Mouse (Mus musculus) myocyte (in vitro differentiated cells): ENCODE measurements around the gene Aldh2. TPM values are rescaled to one million over a fixed set of nuclear protein-coding genes. Genes with fewer than 3 reads are reported as not detected.

ENCODE experiments used
- H3K27me3 ChIP-seq: one replicate; pipeline ENCODE4 v1.6.1; 2011; ENCODE audit not compliant: control insufficient read depth, insufficient read depth, insufficient read length
- H3K36me3 ChIP-seq: one replicate; pipeline ENCODE4 v1.6.1; 2011; ENCODE audit not compliant: control insufficient read depth, insufficient read depth
- H3K4me2 ChIP-seq: one replicate; pipeline ENCODE4 v1.6.1; 2011; ENCODE audit warnings: low read depth, control low read depth
- H3K4me3 ChIP-seq: one replicate; pipeline ENCODE4 v1.5.1; 2011; ENCODE audit warnings: mild to moderate bottlenecking, control low read depth, moderate library complexity
- H3K79me2 ChIP-seq: one replicate; pipeline ENCODE4 v1.6.1; 2011; ENCODE audit not compliant: control insufficient read depth, insufficient read depth
- H3ac ChIP-seq: one replicate; pipeline ENCODE4 v1.6.1; 2011; ENCODE audit not compliant: control insufficient read depth, insufficient read length
- CEBPB ChIP-seq: IDR thresholded peaks from 2 replicates; pipeline ENCODE4 v1.6.1; 2011; ENCODE audit warnings: mild to moderate bottlenecking, moderate library complexity; ENCODE audit not compliant: poor library complexity, insufficient read depth, severe bottlenecking
- E2F4 ChIP-seq: IDR thresholded peaks from one replicate; pipeline ENCODE4 v1.6.1; 2011; ENCODE audit warnings: mild to moderate bottlenecking, control low read depth, moderate library complexity; ENCODE audit not compliant: insufficient read depth
- MAX ChIP-seq: IDR thresholded peaks from one replicate; pipeline ENCODE4 v1.6.1; 2011; ENCODE audit warnings: low read depth, mild to moderate bottlenecking, control low read depth
- MYOD1 ChIP-seq, 3 experiments: IDR thresholded peaks; one replicate each; pipeline ENCODE4 v1.6.1; 2011; ENCODE audit warnings: control low read depth in 2 of 3, low read depth in 2 of 3, mild to moderate bottlenecking in 2 of 3, moderate library complexity in 1 of 3; ENCODE audit not compliant: insufficient read length in 2 of 3, control insufficient read depth in 1 of 3
- MYOG ChIP-seq, 3 experiments: IDR thresholded peaks; one replicate each; pipeline ENCODE4 v1.6.1; 2011; ENCODE audit warnings: control low read depth in 2 of 3, low read depth in 2 of 3, mild to moderate bottlenecking in 2 of 3; ENCODE audit not compliant: insufficient read length in 2 of 3, control insufficient read depth in 1 of 3, insufficient read depth in 1 of 3
- POLR2A ChIP-seq: IDR thresholded peaks from one replicate; pipeline ENCODE4 v1.6.1; 2011; ENCODE audit warnings: low read depth, mild to moderate bottlenecking, control low read depth, moderate library complexity; ENCODE audit not compliant: insufficient read length
- POLR2AphosphoS2 ChIP-seq: IDR thresholded peaks from one replicate; pipeline ENCODE4 v1.6.1; 2011; ENCODE audit warnings: low read depth, control low read depth; ENCODE audit not compliant: insufficient read length
- REST ChIP-seq: IDR thresholded peaks from one replicate; pipeline ENCODE4 v1.6.1; 2011; ENCODE audit warnings: mild to moderate bottlenecking, control low read depth, moderate library complexity; ENCODE audit not compliant: insufficient read depth, insufficient read length
- SRF ChIP-seq: IDR thresholded peaks from one replicate; pipeline ENCODE4 v1.6.1; 2011; ENCODE audit warnings: low read depth; ENCODE audit not compliant: control insufficient read depth, insufficient read length
- TCF12 ChIP-seq: IDR thresholded peaks from one replicate; pipeline ENCODE4 v1.6.1; 2011; ENCODE audit warnings: mild to moderate bottlenecking, control low read depth; ENCODE audit not compliant: poor library complexity, insufficient read depth, severe bottlenecking
- TCF3 ChIP-seq: IDR thresholded peaks from one replicate; pipeline ENCODE4 v1.6.1; 2011; ENCODE audit warnings: low read depth, control low read depth; ENCODE audit not compliant: insufficient read length
- USF1 ChIP-seq: IDR thresholded peaks from one replicate; pipeline ENCODE4 v1.6.1; 2011; ENCODE audit warnings: low read depth, mild to moderate bottlenecking, control low read depth, moderate library complexity
- polyA plus RNA-seq: library from polyadenylated mRNA; unstranded; fragments of >200 nt; fragmentation: generic; extraction: Trizol; gene quantifications from one replicate; pipeline ENCODE4 v1.2.1, GENCODE M21; 2012; ENCODE audit warnings: missing spikeins

Gene Aldh2
- polyA plus RNA-seq, 1 experiment, result 210 TPM

DNA sequence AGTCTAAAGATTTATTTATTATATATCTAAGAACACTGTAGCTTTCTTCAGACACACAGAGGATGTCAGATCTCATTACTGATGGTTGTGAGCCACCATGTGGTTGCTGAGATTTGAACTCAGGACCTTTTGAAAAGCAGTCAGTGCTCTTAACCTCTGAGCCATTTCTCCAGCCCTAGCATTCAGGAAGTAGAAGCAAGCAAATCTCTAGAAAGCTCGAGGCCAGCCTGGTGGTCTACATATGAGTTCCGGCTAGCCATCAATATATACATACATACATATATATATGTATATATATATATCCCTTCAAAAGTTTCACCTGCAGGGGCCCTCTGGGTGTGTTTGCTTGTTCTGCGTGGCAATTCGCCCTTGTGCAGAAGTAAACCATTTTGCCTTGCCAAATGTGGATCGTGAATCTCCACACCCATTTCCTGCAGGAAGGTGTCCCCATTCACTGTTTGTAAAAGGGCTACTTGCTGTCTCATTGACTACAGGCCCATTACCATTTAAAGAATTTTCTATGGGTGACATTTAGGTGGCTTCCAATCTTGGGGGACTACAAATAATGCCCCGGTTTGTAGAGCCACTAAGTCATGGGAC, 1.2 kb upstream of the Aldh2 start:
- no peaks in the 10 kb centered on the region for H3K27me3 ChIP-seq
- peak overlapping the region; percentile 66 for H3K4me3 ChIP-seq
- H3K4me2 ChIP-seq, result peak overlapping the region; percentile 98
- no peak for TF ChIP-seq TCF12
- no peak for TF ChIP-seq MYOD1 (IDR thresholded peaks at IDR 0.05; ENCODE audit: control insufficient read depth in 1 of 3, insufficient read length in 2 of 3, low read depth in 2 of 3)
- no peaks in the 10 kb centered on the region for H3K36me3 ChIP-seq
- H3ac ChIP-seq, result no peak overlapping the region
- H3K79me2 ChIP-seq, result no peaks in the 10 kb centered on the region

DNA sequence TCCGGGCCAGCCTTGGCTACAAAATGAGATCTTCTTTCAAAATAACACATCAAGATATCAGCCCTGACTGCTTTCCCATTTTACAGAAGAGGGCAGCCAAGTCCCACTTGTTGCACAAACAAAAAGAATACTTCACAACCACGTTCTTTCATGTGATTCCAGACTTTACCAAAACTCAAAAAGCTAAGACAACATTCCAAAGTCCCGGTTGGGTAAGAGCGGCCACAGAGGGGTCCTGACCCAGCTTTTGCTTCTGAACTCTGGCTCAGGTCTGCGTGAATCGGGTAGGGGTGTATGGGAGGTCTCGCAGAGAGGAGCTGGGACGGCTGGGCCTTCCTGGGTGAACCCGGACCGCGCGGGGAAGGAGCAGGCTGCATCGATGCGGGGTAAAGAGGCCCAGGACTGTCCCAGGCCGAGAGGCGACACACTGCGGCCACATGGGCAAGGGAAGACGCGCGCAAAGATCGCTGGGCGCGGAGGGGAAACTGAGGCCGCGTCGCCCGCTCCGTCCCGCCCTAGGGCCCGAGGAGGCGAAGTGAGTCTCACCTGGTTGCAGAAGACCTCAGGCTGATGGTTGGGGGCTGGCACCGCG, 712 bp downstream of the Aldh2 start:
- Histone ChIP-seq H3K27me3 (no peaks in the 10 kb centered on the region), H3ac (peak overlapping the region; percentile 88), H3K79me2 (no peaks in the 10 kb centered on the region), H3K4me3 (peak overlapping the region; percentile 66), H3K36me3 (no peaks in the 10 kb centered on the region), H3K4me2 (peak overlapping the region; percentile 98)
- TF ChIP-seq SRF (no peak), REST (no peak), TCF3 (no peak), USF1 (no peak), MYOD1 (IDR thresholded peaks at IDR 0.05; ENCODE audit: control insufficient read depth in 1 of 3, insufficient read length in 2 of 3, low read depth in 2 of 3) (no peak), CEBPB (no peak), MYOG (IDR thresholded peaks at IDR 0.05; ENCODE audit: control insufficient read depth in 1 of 3, insufficient read depth in 1 of 3, insufficient read length in 2 of 3, low read depth in 2 of 3) (no peak), E2F4 (no peak), TCF12 (no peak), POLR2A (no peak), POLR2AphosphoS2 (no peak), MAX (no peak)

DNA sequence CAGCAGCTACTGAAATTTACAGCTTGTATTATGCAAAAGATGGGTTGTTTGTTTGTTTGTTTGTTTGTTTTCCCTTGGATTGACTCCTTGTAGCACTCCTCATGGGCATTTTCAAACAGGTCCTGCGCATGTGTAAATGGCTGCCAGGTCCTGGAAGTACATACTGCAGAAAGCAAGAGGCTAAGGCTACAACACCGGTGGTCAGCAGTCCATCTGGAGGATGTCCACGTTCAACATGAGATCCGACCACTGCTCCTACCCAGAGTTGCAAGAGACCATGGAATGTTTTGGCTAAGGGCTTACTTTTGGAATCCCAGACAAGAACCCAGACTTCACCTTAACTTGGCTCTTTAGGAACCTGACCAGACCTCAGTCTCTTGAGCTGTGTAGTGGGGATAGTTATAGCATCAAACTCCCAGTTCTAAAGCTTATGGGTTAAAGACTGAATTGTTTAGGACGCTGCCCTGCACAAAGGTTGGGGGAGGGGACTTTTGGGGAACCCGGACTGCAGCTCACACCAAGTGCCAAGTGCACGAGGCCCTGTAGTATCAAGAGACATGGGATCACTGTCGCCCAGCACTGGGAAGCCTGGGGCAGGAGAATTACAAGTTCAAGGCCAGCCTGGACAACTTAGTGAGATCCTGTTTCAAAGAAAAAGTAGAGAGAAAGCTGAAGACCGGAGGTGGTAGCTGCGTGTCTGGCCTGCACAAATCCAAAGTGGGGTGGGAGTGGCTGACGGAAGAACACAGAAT, 1.4 kb downstream of the Aldh2 start:
- no peak for TF ChIP-seq POLR2AphosphoS2
- no peak for TF ChIP-seq MYOG (IDR thresholded peaks at IDR 0.05; ENCODE audit: control insufficient read depth in 1 of 3, insufficient read depth in 1 of 3, insufficient read length in 2 of 3, low read depth in 2 of 3)
- TF ChIP-seq USF1, result no peak
- TF ChIP-seq POLR2A, result no peak
- TF ChIP-seq TCF3, result no peak
- no peak for TF ChIP-seq TCF12
- no peak for TF ChIP-seq REST
- no peak for TF ChIP-seq MYOD1 (IDR thresholded peaks at IDR 0.05; ENCODE audit: control insufficient read depth in 1 of 3, insufficient read length in 2 of 3, low read depth in 2 of 3)
- no peak for TF ChIP-seq CEBPB
- TF ChIP-seq MAX, result no peak
- TF ChIP-seq SRF, result no peak
- no peak for TF ChIP-seq E2F4
- Histone ChIP-seq H3K36me3 (no peaks in the 10 kb centered on the region), H3K79me2 (no peaks in the 10 kb centered on the region), H3K4me2 (peak overlapping the region; percentile 98), H3ac (peak overlapping the region; percentile 88), H3K4me3 (peak overlapping the region; percentile 66), H3K27me3 (no peaks in the 10 kb centered on the region)

DNA sequence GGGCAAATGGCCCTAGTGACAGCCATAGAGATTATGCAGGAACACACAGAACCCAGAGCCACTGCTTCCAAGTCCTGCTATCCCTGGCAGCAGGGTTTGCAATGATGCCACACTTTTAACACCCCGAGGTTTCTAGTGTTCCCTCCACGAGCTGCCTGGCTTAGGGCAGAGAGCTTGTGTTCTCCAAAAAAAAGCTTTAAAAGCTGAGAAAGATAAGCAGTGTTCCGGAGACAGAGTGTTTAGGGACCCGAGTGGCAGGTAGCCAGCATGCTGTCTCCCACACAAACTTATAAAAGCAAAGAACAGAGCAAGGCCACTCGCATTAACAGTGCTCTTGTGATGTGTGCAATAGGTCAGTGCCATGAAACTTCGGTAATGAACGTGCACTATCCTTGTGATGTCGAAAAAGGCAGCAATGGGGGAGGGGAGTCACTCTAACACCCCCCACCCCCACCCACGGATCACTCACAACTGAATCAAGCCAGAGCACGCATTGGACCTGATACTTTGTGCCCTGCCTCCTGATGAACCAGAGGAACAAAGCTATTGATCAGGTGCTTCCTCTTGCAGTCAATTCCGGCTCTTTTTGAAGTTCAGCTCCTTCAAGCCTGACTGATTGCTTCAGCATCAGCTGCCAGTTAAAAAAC, 2.1 kb downstream of the Aldh2 start:
- no peak for TF ChIP-seq MAX
- TF ChIP-seq REST, result no peak
- TF ChIP-seq MYOG (IDR thresholded peaks at IDR 0.05; ENCODE audit: control insufficient read depth in 1 of 3, insufficient read depth in 1 of 3, insufficient read length in 2 of 3, low read depth in 2 of 3), result no peak
- TF ChIP-seq E2F4, result no peak
- TF ChIP-seq MYOD1 (IDR thresholded peaks at IDR 0.05; ENCODE audit: control insufficient read depth in 1 of 3, insufficient read length in 2 of 3, low read depth in 2 of 3), result no peak
- TF ChIP-seq TCF12, result no peak
- TF ChIP-seq POLR2A, result no peak
- TF ChIP-seq USF1, result no peak
- no peak for TF ChIP-seq TCF3
- TF ChIP-seq CEBPB, result no peak
- TF ChIP-seq POLR2AphosphoS2, result no peak
- TF ChIP-seq SRF, result no peak
- no peaks in the 10 kb centered on the region for H3K79me2 ChIP-seq
- H3K27me3 ChIP-seq, result no peaks in the 10 kb centered on the region
- H3ac ChIP-seq, result no peak overlapping the region
- no peak overlapping the region for H3K4me3 ChIP-seq
- H3K4me2 ChIP-seq, result peak overlapping the region; percentile 98
- no peaks in the 10 kb centered on the region for H3K36me3 ChIP-seq
